ENCODE assay signal across 30 mouse cellular contexts in genomic region chr13:67864764-67865350, GRCm38 (mm10). TPM values are rescaled to one million over a fixed set of nuclear protein-coding genes. Genes with fewer than 3 reads are reported as not detected.
DNase-seq lines count a peak whose midpoint lies in the region; ATAC-seq and TF ChIP-seq lines count a peak whose summit lies in the region.
"Had no signal": no experiment of that assay in that cellular context is flagged by ENCODE, and none has a peak within 500 bp of the region (broad histone marks: within the 10 kb centered on the region; RNA-seq: fewer than 3 reads in every experiment).

No protein-coding gene starts in this region.

- 28% methylated on average over 5 of the region's 5 CpGs for WGBS in forebrain, embryonic 10.5 days
- 8% methylated on average over 5 of the region's 5 CpGs for WGBS in forebrain, postnatal 0 days
- WGBS in forebrain, embryonic 12.5 days: 10% methylated on average over 5 of the region's 5 CpGs

- DNase-seq in forebrain, embryonic 10.5 days (ENCODE audit: extremely low spot score, low spot score): peak; percentile 54
- no peak for DNase-seq in forebrain, postnatal 0 days
- DNase-seq in R1 (ENCODE audit: low read depth, low spot score): peak; percentile 31
- DNase-seq in retina, postnatal 1 day: peak; percentile 98
- DNase-seq in kidney, postnatal 25 days: no peak
- no peak for DNase-seq in spleen, adult 18-20 months
- DNase-seq: adrenal gland, adult 2 months; cerebellum, adult 9-10 months; gastrocnemius, postnatal 14 days; heart, adult 18-20 months; lung, postnatal 4 days; thymus, postnatal 14 days had no signal

- no peak overlapping the region for H3K9ac ChIP-seq in forebrain, postnatal 0 days
- H3K9ac ChIP-seq in forebrain, embryonic 12.5 days: no peak overlapping the region
- H3K9ac ChIP-seq: heart, embryonic 13.5 days; hindbrain, embryonic 14.5 days; intestine, embryonic 15.5 days; lung, embryonic 14.5 days; midbrain, embryonic 12.5 days had no signal

- no peak overlapping the region for H3K4me3 ChIP-seq in forebrain, embryonic 10.5 days
- no peak overlapping the region for H3K4me3 ChIP-seq in forebrain, postnatal 0 days (ENCODE audit: low read depth, low read length)
- H3K4me3 ChIP-seq in forebrain, embryonic 12.5 days (replicated peaks): no peak overlapping the region
- H3K4me3 ChIP-seq: heart, embryonic 13.5 days; intestine, embryonic 15.5 days; midbrain, embryonic 12.5 days; myocyte had no signal

- H3K4me1 ChIP-seq in forebrain, embryonic 10.5 days: peaks cover 15% of the 10 kb centered on the region; the same call in 1 of the 2 replicates
- H3K4me1 ChIP-seq in forebrain, postnatal 0 days (ENCODE audit: insufficient read depth): no peaks in the 10 kb centered on the region
- H3K4me1 ChIP-seq in forebrain, embryonic 12.5 days: no peaks in the 10 kb centered on the region
- H3K4me1 ChIP-seq: heart, embryonic 13.5 days; intestine, embryonic 15.5 days; midbrain, embryonic 12.5 days had no signal

- no peaks in the 10 kb centered on the region for H3K36me3 ChIP-seq in forebrain, embryonic 10.5 days (replicated peaks)
- H3K36me3 ChIP-seq in forebrain, postnatal 0 days (ENCODE audit: insufficient read depth): no peaks in the 10 kb centered on the region
- no peaks in the 10 kb centered on the region for H3K36me3 ChIP-seq in forebrain, embryonic 12.5 days (replicated peaks)
- H3K36me3 ChIP-seq: heart, embryonic 13.5 days; intestine, embryonic 15.5 days; midbrain, embryonic 12.5 days had no signal

- no peak for ATAC-seq in forebrain, postnatal 0 days
- peak; percentile 92; the same call in 1 of the 2 replicates for ATAC-seq in forebrain, embryonic 12.5 days (ENCODE audit: low FRiP score)
- ATAC-seq: intestine, embryonic 15.5 days had no signal

- peaks cover 5% of the 10 kb centered on the region; the same call in 1 of the 2 replicates for H3K9me3 ChIP-seq in forebrain, embryonic 10.5 days
- H3K9me3 ChIP-seq in forebrain, postnatal 0 days (ENCODE audit: low read length): no peaks in the 10 kb centered on the region
- H3K9me3 ChIP-seq in forebrain, embryonic 12.5 days: no peaks in the 10 kb centered on the region
- H3K9me3 ChIP-seq: heart, embryonic 13.5 days; intestine, embryonic 15.5 days had no signal

- 0 out of 2 replicates have a peak, but pooled peaks cover 7% of the 10 kb centered on the region for H3K27me3 ChIP-seq in forebrain, embryonic 10.5 days (ENCODE audit: poor library complexity, severe bottlenecking)
- H3K27me3 ChIP-seq in forebrain, postnatal 0 days (ENCODE audit: insufficient read depth, low read length): no peaks in the 10 kb centered on the region
- H3K27me3 ChIP-seq in forebrain, embryonic 12.5 days: no peaks in the 10 kb centered on the region
- H3K27me3 ChIP-seq: heart, embryonic 13.5 days; intestine, embryonic 15.5 days; midbrain, embryonic 12.5 days had no signal

- no peak overlapping the region for H3K4me2 ChIP-seq in forebrain, postnatal 0 days (ENCODE audit: low read depth)
- H3K4me2 ChIP-seq in forebrain, embryonic 12.5 days: no peak overlapping the region
- H3K4me2 ChIP-seq: heart, embryonic 13.5 days; hindbrain, embryonic 14.5 days; intestine, embryonic 15.5 days; liver, embryonic 11.5 days; lung, embryonic 14.5 days; midbrain, embryonic 12.5 days had no signal

- H3K27ac ChIP-seq in forebrain, embryonic 10.5 days: no peak overlapping the region
- H3K27ac ChIP-seq in forebrain, postnatal 0 days (ENCODE audit: low read depth, low read length): no peak overlapping the region
- H3K27ac ChIP-seq in forebrain, embryonic 12.5 days: no peak overlapping the region
- H3K27ac ChIP-seq: heart, embryonic 13.5 days; hindbrain, embryonic 14.5 days; intestine, embryonic 15.5 days; midbrain, embryonic 12.5 days had no signal

- TF ChIP-seq CTCF in forebrain, postnatal 0 days (IDR thresholded peaks at IDR 0.05; ENCODE audit: low read depth): no peak

RNA-seq across cellular contexts. Expression of gene BC048507, which starts 1.7 kb away (rescaled TPM):
- polyA plus RNA-seq in forebrain, embryonic 10.5 days (2016; fragmentation: Nextera tagmentation; extraction: Ambion mirVana): not detected in 2 replicates
- not detected in 2 replicates for total RNA-seq in forebrain, postnatal 0 days (2014; rRNA removed)
- polyA plus RNA-seq in forebrain, postnatal 0 days (2015; fragmentation: Nextera tagmentation; extraction: Ambion mirVana): not detected in 2 replicates
- not detected in 2 replicates for polyA plus RNA-seq in forebrain, embryonic 12.5 days (2016; fragmentation: Nextera tagmentation; extraction: Ambion mirVana)
- total RNA-seq: adrenal gland, adult 2 months; CH12.LX; common myeloid progenitor, adult 5-6 weeks; gastrocnemius, postnatal 14 days; heart, adult 18-20 months; heart, postnatal 25 days; layer of hippocampus, postnatal 10 days; left cerebral cortex, adult 8-10 months; MEL had no signal
- polyA plus RNA-seq: adrenal gland, adult 2 months; heart, embryonic 13.5 days; hindbrain, embryonic 14.5 days; intestine, embryonic 15.5 days; kidney, embryonic 14.5 days; large intestine, adult 2 months; limb, embryonic 11.5 days; liver, embryonic 11.5 days; lung, embryonic 14.5 days; midbrain, embryonic 12.5 days; myocyte; neural tube, embryonic 14.5 days had no signal

RNA-seq across cellular contexts. Expression of gene Gm10037, which starts 34.0 kb away (rescaled TPM):
- polyA plus RNA-seq in forebrain, embryonic 10.5 days (2016; fragmentation: Nextera tagmentation; extraction: Ambion mirVana): 2.5 and 2.7 TPM in 2 replicates
- 3.4 and 4.3 TPM in 2 replicates for total RNA-seq in forebrain, postnatal 0 days (2014; rRNA removed)
- 4.4 and 5.8 TPM in 2 replicates for polyA plus RNA-seq in forebrain, postnatal 0 days (2015; fragmentation: Nextera tagmentation; extraction: Ambion mirVana)
- polyA plus RNA-seq in forebrain, embryonic 12.5 days (2016; fragmentation: Nextera tagmentation; extraction: Ambion mirVana): 3.4 and 4.6 TPM in 2 replicates
- total RNA-seq: CH12.LX; common myeloid progenitor, adult 5-6 weeks; MEL had no signal
- polyA plus RNA-seq: adrenal gland, adult 2 months; myocyte had no signal

RNA-seq across cellular contexts. Expression of gene Zfp273, which starts 51.3 kb away (rescaled TPM):
- polyA plus RNA-seq in forebrain, embryonic 10.5 days (2016; fragmentation: Nextera tagmentation; extraction: Ambion mirVana): 6.0 and 7.8 TPM in 2 replicates
- 14.5 and 14.7 TPM in 2 replicates for total RNA-seq in forebrain, postnatal 0 days (2014; rRNA removed)
- polyA plus RNA-seq in forebrain, postnatal 0 days (2015; fragmentation: Nextera tagmentation; extraction: Ambion mirVana): 7.4 and 8.7 TPM in 2 replicates
- polyA plus RNA-seq in forebrain, embryonic 12.5 days (2016; fragmentation: Nextera tagmentation; extraction: Ambion mirVana): 9.1 and 10.2 TPM in 2 replicates
- polyA plus RNA-seq: adrenal gland, adult 2 months had no signal

Comparison
In these comparisons a context has a peak if more than half of its experiments do, and no peak if none do; other contexts are left out.
1. DNase-seq: peak in forebrain, embryonic 10.5 days (single experiment), R1 (single experiment) and retina, postnatal 1 day (single experiment); none in forebrain, postnatal 0 days (single experiment), kidney, postnatal 25 days (0 of 2) and spleen, adult 18-20 months (0 of 2).